Mouse (Mus musculus): ENCODE measurements around the gene Igdcc4. TPM values are rescaled to one million over a fixed set of nuclear protein-coding genes. Genes with fewer than 3 reads are reported as not detected.
A peak's percentile ranks its signal among the peaks of the same experiment; 100 is the strongest.
"Not testable (repeated sequence)": the region's sequence is repeated elsewhere in the genome, so short reads cannot be mapped to it uniquely, and the experiment has no call there.

The Igdcc4 gene
- total RNA-seq (2021): 10 to 100 TPM; 60.4 to 79.2 TPM
- long read RNA-seq, experiment 1, full-length matches to known transcripts: 57 of 134 reads
- long read RNA-seq, experiment 1, partial matches to known transcripts: 37 of 134 reads
- long read RNA-seq, experiment 1, other reads (novel, unspliced or antisense): 40 of 134 reads
- long read RNA-seq, experiment 2, full-length matches to known transcripts: 42 of 97 reads
- long read RNA-seq, experiment 2, partial matches to known transcripts: 29 of 97 reads
- long read RNA-seq, experiment 2, other reads (novel, unspliced or antisense): 26 of 97 reads

- peak; percentile 63 for DNase-seq
Observed at GRCm38 (mm10) chr9:65100991-65101685, at the start of gene Igdcc4. Igdcc4 (plus strand) TSS chr9:65101486.

GRCm38 (mm10) chr9:65064251-65064650 is 37.0 kb upstream of the Igdcc4 start:
- DNase-seq: no peak

GRCm38 (mm10) chr9:65070587-65070986 is 30.7 kb upstream of the Igdcc4 start:
- no peak for DNase-seq

GRCm38 (mm10) chr9:65073555-65073954 is 27.7 kb upstream of the Igdcc4 start:
- no peak for DNase-seq

GRCm38 (mm10) chr9:65074251-65074650 is 27.0 kb upstream of the Igdcc4 start:
- no peak for DNase-seq

- no peak for DNase-seq
Observed at GRCm38 (mm10) chr9:65074855-65075493, 26.3 kb upstream of the Igdcc4 start.

GRCm38 (mm10) chr9:65077536-65077935 is 23.8 kb upstream of the Igdcc4 start:
- peak; percentile 51 for DNase-seq

- not testable (repeated sequence) for DNase-seq
Observed at GRCm38 (mm10) chr9:65080141-65080540, 21.1 kb upstream of the Igdcc4 start.

- DNase-seq: no peak
Observed at GRCm38 (mm10) chr9:65083075-65083765, 18.1 kb upstream of the Igdcc4 start.

GRCm38 (mm10) chr9:65084198-65084807 is 17.0 kb upstream of the Igdcc4 start:
- DNase-seq: no peak

GRCm38 (mm10) chr9:65085270-65085669 is 16.0 kb upstream of the Igdcc4 start:
- no peak for DNase-seq

GRCm38 (mm10) chr9:65086801-65087200 is 14.5 kb upstream of the Igdcc4 start:
- DNase-seq: no peak

GRCm38 (mm10) chr9:65087490-65087889 is 13.8 kb upstream of the Igdcc4 start:
- DNase-seq: peak; percentile 39

GRCm38 (mm10) chr9:65094237-65094636 is 7.0 kb upstream of the Igdcc4 start:
- peak; percentile 87 for DNase-seq

- DNase-seq: peak; percentile 72
Observed at GRCm38 (mm10) chr9:65101686-65102376, 545 bp downstream of the Igdcc4 start.

- DNase-seq: peak; percentile 57
Observed at GRCm38 (mm10) chr9:65102377-65103172, 1.3 kb downstream of the Igdcc4 start.

- DNase-seq: no peak
Observed at GRCm38 (mm10) chr9:65103173-65103752, 2.0 kb downstream of the Igdcc4 start.

- no peak for DNase-seq
Observed at GRCm38 (mm10) chr9:65106821-65107220, 5.5 kb downstream of the Igdcc4 start.

- DNase-seq: no peak
Observed at GRCm38 (mm10) chr9:65107893-65108292, 6.6 kb downstream of the Igdcc4 start.

Measured in gastrocnemius, postnatal 10 days (tissue).